Mouse (Mus musculus) spleen, embryonic (tissue): ENCODE measurements around the gene Atf6.

Experiments used
- CTCF ChIA-PET: fragments of 350-600 bp; sonication (Branson Sonifier 250); formaldehyde crosslinking; loops from one replicate; lab custom pipeline; 2022; lab: Charles Lee

Gene Atf6

DNA sequence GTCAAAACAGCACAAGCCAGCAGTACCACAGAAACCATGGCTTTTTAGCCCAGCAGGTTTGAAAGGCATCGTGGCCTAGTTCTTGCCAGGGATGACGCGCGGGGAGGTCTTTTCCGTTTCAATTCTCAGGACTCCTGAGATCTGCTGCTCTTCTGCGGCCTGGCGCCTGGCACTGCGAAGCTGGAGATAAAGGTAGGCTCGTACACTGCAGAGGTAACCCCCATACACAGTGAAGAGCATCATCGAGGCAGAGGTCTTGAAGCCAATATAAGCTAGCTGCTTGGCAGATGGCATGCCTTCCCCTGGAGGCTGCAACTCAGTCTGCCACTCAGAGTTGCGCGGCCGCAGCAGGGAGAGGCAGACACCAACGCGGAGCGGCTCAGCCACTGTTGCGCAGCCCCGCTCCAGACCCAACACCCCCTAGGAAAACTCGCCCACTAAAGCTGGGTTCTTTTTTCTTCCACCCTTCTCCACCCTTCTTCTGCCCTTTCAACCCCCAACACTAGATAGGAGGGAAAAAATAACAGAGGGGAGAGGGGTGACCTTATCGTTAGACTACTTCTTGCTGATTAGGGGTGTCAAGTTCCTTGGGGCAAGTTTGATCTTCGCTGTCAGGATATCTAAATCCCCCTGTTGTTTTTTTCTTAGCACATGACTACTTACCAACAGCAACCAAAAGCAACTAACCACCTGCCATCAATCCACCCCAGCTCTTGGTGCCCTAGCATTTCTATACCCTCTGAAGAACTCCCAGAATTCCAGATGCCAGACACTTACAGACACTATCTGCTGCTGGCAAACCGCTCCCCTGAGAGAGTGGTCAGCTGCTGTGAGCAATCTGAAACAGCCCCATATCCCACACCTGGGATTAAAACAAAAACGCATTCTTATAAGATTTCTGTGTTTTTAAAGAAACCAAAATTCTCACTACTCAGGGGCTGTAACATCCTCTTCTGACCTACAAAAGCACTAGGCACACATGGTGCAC lies 16.6 kb downstream of the Atf6 start:
- CTCF ChIA-PET: no interaction called here

- CTCF ChIA-PET: no interaction called here
These were observed 17.6 kb downstream of the Atf6 start for GRCm38 (mm10) chr1:170850007-170850406.

- CTCF ChIA-PET: interaction anchor here (0.6 to 0.7 kb wide), 2 partner anchors 128 to 904 kb away, joined by 6 to 7 read pairs; no protein-coding TSS in a partner anchor
These were observed 21.9 kb downstream of the Atf6 start for GRCm38 (mm10) chr1:170845448-170846307.

GRCm38 (mm10) chr1:170844380-170844779 lies 23.2 kb downstream of the Atf6 start:
- CTCF ChIA-PET: interaction anchor here (0.7 kb wide), 1 partner anchor 1790 kb away, joined by 3 read pairs; no protein-coding TSS in a partner anchor

DNA sequence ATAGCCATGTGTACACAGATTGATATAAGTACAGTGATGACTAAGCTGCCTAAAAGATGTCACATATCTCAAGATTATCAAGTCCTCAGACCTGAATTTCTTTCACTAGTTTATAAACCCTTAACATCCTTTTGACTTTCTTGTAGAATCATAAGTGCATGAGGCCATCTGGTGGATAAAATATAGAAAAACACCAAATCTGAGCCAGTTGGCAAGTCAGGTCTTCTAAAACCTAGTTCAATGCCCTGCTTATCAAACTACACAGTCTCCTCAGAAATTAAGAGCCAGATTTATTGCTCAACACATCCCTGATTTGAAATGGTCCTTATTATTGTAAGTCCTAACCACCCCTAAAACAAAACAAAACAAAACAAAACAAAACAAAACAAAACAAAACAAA lies 27.9 kb downstream of the Atf6 start:
- CTCF ChIA-PET: interaction anchor here (1.4 kb wide), 1 partner anchor 9 kb away, joined by 4 read pairs; no protein-coding TSS in a partner anchor

DNA sequence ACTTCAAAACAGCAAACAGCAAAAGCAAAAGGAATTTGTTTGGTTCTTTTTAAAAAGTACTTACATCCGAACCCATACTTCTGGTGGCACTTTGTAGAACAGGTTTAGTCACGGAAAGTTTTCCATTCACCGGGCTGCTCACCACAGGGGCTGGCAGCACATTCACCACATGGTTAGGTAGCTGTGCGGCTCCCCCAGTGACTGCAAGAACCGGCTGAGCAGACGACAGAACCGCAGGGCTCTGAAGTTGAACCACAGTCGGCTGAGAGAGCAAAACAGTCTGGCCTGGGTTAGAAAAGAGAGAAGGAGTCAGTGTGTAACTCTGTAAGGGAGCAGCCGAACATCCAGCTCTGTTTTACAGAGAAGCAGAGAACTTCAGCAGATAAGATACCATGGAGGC lies 32.8 kb downstream of the Atf6 start:
- CTCF ChIA-PET: no interaction called here

DNA sequence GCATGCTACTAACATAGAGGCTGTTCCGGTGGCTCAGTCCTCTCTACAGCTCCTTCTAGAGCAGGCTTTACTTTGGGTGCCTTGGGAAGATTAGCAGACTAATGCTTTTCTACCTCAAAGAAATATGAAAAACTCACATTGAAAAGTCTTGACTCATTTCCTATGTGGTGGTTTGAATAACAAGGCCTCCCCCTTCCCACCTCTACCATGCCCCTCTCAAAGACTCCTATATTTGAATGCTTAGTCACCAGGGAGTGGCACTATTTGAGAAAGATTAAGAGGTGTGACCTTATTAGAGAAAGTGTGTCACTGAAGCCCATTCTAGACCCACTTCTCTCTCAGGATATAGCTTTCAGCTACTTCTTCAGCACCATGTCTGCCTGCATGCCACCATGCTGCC lies 37.8 kb downstream of the Atf6 start:
- CTCF ChIA-PET: no interaction called here

- CTCF ChIA-PET: no interaction called here
These were observed 38.2 kb downstream of the Atf6 start for GRCm38 (mm10) chr1:170829344-170829743.

DNA sequence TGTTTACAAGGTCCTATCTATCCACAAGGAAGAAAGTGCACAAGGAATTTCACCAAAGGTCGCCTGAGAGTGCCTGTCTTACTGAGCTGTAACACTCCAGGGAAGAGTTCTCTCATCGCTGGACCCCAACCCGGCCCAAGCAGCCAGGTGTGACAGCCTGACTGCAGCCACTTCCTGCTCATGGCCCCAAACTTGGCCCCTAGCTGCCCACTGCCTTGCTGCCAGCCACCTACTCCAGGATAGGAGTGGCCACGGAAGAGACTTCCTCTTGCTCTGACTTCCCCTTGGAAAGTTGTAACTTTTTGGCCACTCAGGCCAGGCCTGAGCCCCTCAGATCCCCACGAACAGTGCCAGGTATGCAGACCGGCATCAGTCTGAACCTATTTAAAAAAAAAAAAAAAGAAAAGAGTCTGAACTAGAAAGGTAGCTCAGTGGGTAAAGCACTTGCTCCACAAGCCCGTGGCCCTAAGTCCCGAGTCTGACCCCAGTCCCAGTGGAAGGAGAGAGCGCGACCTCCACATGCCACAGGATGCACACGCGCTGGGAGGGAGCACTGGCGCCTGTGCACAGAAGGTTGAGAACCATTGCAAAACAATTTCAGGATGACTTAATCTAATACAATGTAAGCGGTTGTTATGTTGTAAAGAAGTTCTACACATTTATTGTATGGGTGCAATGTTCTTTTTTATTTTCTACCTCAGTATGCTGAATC lies 47.3 kb downstream of the Atf6 start:
- CTCF ChIA-PET: no interaction called here

GRCm38 (mm10) chr1:170815287-170816004 lies 52.1 kb downstream of the Atf6 start:
- CTCF ChIA-PET: no interaction called here

DNA sequence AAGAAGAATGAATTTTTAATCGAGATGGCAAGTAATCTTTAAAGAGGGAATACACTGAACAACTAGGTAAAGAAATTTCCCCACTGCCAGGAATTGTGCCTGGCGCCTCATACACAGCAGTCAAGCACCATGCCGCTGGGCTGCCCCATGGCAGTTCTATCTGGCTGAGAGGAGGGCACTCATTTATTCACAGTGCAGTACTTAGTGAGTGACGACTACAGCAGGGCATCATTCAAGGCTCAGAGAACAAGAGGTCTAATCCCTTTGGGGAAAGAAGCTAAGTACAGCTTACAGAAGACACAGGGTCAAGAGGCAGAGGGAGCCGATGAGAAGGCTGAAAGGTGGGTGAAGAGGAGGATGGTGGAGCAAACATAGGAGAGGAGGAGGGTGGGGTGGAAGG lies 54.7 kb downstream of the Atf6 start:
- CTCF ChIA-PET: no interaction called here

GRCm38 (mm10) chr1:170807600-170808270 lies 59.8 kb downstream of the Atf6 start:
- CTCF ChIA-PET: no interaction called here

GRCm38 (mm10) chr1:170804721-170805120 lies 62.9 kb downstream of the Atf6 start:
- CTCF ChIA-PET: no interaction called here

DNA sequence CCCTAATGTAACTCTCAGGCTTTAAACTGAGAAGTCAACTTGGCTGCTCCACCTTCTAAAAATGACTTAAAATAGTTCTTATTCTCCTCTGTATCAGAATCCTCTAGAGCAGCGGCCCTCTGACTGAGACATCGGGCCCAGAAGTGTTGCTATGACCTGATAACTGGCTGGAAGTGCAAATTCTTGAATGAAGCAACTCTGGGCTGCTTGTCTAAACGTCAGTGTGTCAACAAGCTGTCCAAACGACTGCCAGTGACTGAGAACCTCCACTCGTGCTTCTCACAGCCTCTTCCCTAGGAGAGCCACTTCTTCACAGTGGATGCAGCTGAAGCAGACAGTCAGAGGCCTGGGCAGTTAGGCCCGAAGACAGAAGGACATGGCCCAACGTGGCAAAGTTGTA lies 64.9 kb downstream of the Atf6 start:
- CTCF ChIA-PET: interaction anchor here (0.6 kb wide), 1 partner anchor 28 kb away, joined by 3 read pairs; no protein-coding TSS in a partner anchor

DNA sequence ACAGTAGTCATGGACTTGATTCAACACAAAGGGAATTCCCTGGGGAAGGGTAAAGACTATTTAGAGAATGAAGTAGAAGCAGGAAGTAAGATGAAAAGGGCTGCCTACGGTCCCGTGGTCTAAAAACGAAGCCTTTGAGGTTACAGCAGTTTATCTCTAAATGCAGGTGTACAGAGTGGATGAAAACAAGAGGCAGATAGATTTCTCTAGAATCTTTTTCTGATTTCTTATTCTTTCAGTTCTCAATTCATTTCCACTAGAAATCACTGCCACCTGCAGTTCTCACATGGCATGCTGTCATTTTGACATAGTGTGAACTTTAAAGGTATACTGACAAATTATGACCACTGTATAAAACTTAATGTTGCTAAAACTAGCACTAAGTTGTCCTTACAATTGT lies 66.9 kb downstream of the Atf6 start:
- CTCF ChIA-PET: no interaction called here

GRCm38 (mm10) chr1:170795741-170796347 lies 71.7 kb downstream of the Atf6 start:
- CTCF ChIA-PET: no interaction called here

DNA sequence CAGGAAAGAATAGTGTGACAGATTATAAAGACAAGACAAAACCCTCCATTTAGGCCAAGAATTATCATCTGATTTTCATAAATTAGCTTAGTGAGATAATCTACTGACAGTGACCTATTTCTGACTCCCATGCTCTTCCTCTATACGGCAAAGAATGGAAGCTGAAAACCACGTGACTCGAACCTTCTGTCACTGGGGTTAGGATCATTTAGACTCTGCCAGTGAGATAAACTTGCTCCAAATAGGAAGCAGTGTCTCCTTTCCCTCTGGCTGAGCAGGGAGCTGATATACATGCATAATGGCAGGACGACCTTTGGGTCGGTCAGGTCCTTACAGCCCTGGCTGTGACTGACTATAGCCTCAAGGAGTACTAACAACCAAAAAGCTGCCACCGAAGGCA lies 76.0 kb downstream of the Atf6 start:
- CTCF ChIA-PET: no interaction called here

- CTCF ChIA-PET: no interaction called here
These were observed 76.6 kb downstream of the Atf6 start for GRCm38 (mm10) chr1:170791001-170791400.

DNA sequence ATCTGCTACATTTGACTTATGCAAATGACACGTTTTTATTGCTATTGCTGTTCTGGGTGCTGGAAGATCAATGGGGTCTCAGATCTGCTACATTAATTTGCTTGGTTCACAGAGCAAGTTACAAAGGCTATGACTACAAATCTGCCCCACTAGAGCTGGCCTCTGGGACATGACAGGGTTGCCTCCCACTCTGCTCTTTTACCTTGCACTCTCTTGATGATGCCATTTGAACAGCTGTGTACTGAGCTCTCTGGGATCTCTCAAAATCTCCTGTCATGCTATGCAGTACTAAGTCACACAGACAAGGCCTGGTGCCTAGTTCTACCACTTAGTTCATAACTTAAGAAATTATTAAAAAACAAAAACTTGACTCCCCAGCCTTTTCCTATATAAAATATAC lies 79.9 kb downstream of the Atf6 start:
- CTCF ChIA-PET: no interaction called here
